Mouse (Mus musculus) cerebellum, adult 18-20 months (tissue): Measurements from ENCODE around the gene Ncoa4.
A peak's percentile ranks its signal among the peaks of the same experiment; 100 is the strongest.
"Not testable (repeated sequence)": the region's sequence is repeated elsewhere in the genome, so short reads cannot be mapped to it uniquely, and the experiment has no call there.

Experiments
- DNase-seq, 2 experiments: peaks; one replicate each; pipeline ENCODE4 v3.0.0; 2021

The Ncoa4 gene

DNA sequence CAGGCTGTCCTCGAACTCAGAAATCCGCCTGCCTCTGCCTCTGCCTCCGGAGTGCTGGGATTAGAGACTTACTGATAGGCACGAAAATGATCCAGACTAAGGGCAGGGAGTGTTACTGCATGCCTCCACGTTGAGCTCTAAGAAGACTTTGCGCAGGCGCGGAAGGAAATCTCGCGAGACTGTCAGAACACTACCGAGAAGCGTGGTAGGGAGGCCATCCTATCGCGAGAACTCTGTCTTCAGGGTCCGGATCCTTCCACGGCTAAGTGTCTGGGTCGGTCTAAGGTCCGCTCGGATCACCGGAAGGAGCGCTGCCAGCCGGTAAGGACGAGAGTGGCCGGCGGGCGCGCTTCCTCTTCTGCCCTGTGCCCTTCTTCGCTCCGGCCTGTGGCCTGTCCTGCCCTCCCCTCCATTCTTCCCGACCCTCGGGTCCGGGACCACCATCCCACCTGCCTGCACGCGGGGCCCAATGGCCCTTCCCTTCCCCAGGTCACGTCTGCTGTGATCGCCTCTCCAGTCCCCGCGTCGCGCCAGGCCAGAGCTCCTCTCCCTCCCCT is at the start of gene Ncoa4:
Ncoa4 (plus strand) TSS at position 176 of the 557 bp plus-strand sequence.
- DNase-seq: peak; percentile 98

DNA sequence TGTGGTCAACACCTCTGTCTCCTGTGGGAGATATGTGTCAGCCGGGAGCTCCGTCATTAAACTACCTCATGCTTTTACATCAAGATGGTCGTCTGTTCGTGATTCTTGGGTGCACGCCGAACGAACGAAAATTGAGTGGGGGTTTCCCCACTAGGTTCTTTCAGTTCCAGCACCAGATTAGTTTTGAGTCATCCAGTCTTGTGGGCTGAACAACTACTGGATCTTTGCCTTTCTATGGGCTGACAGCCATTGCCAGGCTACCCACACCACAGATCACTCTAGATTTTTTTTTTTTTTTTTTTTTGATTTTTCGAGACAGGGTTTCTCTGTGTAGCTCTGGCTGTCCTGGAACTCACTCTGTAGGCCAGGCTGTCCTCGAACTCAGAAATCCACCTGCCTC is 47.5 kb upstream of the Ncoa4 start:
- DNase-seq: not testable (repeated sequence)

GRCm38 (mm10) chr14:32120940-32121919 is 38.4 kb upstream of the Ncoa4 start:
- DNase-seq: no peak

DNA sequence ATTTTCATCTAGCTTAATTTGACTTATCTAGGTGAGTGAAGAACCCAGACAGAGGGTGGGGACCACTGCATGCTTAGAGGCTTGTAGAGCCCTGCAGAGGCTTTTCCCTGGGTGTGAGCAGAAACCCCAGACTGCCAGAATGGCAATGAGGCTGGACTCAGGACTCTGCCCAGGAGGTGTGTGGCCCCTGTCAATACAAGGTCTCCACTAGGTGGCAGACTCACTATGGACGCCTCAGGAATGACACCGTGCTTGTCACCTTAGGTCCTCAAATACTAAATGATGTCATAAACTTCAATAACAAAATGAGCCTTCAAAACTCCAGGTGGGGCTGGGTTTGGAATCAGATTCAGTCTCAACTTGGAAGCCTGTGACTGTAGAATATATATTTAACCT is 37.7 kb upstream of the Ncoa4 start:
- peak; percentile 7 to 20 for DNase-seq

DNA sequence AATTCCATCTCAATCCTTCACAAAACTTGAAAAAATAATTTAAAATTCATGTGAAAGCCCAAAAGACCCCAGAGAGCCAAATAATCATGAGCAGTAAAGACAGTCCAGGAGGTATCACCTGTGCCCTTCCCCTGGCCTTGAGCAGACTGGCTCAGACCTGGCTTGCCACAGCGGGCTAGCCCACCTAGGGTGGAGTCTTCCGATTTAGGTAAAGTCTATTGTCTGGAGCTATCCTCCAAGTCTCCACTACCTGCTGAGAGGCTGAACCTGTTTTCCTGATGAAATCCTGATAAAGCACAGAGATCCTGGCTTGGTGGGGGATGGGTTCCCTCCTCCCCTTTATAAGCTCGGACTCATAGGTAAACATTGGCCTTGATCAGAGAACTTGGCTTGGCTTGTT is 35.4 kb upstream of the Ncoa4 start:
- no peak for DNase-seq

DNA sequence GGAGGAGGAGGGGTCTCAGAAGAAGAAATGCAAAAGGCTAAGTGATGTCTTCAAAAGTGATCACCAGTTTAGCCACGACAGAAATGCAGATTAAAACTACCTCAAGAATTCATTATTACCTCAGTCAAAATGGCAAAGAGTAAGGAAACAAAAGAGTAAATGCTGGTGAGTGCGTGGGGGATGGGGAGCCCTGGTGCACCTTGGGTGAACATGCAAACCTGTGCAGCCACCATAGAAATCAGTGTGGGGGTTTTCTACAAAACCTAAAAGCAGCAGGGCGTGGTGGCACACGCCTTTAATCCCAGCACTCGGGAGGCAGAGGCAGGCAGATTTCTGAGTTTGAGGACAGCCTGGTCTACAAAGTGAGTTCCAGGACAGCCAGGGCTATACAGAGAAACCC is 34.4 kb upstream of the Ncoa4 start:
- not testable (repeated sequence) for DNase-seq

DNA sequence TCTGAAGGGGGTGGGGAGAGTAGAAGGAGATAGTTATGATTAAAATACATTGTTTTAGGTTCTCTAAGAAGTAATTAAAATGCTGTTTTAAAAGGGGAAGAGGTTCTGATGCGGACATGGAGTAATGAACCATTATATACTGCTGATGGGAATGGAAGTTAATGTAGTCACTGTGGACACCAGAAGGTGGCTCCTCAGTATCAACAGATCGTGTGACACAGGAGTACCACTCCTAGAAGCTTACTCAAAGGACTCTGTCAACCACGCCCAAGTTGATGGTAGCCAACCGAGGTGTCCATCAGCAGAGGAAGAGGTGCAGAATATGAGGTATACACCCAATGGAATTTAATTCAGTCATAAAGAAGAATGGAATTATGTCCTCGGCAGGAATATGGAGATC is 31.3 kb upstream of the Ncoa4 start:
- DNase-seq: no peak

GRCm38 (mm10) chr14:32131836-32132235 is 27.8 kb upstream of the Ncoa4 start:
- no peak for DNase-seq

GRCm38 (mm10) chr14:32134293-32134692 is 25.4 kb upstream of the Ncoa4 start:
- DNase-seq: no peak

- not testable (repeated sequence) for DNase-seq
These were observed 23.2 kb upstream of the Ncoa4 start for GRCm38 (mm10) chr14:32136467-32136866.

- no peak for DNase-seq
These were observed 19.2 kb upstream of the Ncoa4 start for GRCm38 (mm10) chr14:32140359-32140965.

DNA sequence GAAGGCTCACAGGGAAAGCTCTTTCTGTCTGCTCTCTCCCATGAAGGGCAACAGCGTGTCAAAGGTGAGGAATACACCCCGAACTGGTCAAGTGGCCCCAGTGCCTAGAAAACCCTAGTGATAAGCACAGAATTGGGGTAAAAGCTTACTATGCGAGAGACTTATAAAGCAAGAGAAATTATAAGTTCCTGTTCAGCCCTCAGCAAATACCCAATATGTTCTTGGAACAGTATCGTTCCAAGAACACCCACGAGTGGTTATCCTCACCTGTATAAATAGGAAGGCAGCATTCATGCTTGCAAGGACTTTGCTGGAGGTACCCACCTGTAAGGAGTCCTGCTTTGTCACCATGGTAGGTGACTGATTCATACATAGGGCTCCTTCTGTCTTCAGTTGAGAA is 17.9 kb upstream of the Ncoa4 start, which contains the start of gene Msmb:
Msmb (plus strand) TSS at position 301 of the 400 bp plus-strand sequence.
- DNase-seq: no peak

GRCm38 (mm10) chr14:32144734-32145133 is 14.9 kb upstream of the Ncoa4 start:
- no peak for DNase-seq

GRCm38 (mm10) chr14:32145401-32145800 is 14.3 kb upstream of the Ncoa4 start:
- DNase-seq: no peak

DNA sequence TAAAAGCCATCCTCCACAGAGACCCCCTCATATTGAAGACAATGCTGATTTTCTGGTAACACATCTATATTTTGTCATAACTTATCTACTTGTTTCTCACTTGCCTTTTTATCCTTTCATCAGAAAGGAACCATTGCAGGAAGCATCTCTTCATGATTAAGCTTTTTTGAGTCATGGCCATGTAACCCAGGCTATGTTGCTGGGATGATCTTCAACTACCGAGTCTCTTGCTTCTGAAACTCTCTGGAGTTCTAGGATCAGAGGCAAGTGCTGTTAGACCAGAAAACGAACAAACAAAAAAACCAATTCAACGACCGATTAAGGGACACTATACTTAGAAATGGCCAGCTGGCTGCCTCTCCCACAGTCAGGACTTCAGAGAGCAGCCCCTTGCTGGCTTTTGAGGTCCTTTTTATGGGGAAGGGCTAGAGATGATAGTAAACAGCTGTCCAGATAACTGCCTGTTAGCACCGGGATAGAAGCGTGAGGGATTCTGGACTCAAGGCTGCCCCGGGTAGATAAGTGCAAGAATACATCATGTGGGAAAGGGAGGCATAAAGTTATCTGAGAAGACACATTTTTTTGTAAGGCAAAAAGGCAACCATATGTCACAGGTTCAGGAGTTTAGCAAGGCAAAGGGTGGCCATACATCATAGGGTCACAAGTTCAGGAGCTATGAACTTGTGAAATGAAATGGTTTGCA is 13.7 kb upstream of the Ncoa4 start:
- no peak for DNase-seq

DNA sequence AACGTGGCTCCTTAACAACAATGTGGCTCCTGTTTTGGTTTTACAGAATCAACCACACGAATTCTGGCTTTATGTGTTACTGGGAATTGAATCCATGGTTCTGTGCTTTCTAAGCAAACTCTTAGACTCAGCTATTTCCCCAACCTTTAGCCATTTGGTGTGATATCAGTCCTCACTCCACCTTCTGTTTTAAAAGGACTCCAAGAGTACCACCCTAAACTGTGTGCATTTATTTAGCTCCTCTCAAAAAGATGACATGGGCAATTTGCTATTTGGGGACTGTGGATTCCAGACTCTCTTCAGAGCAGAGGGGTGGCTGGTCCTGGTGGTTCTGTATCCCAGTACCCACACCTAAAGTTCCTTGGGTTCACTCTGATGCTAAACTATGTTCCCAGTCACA is 13.1 kb upstream of the Ncoa4 start:
- DNase-seq: no peak

DNA sequence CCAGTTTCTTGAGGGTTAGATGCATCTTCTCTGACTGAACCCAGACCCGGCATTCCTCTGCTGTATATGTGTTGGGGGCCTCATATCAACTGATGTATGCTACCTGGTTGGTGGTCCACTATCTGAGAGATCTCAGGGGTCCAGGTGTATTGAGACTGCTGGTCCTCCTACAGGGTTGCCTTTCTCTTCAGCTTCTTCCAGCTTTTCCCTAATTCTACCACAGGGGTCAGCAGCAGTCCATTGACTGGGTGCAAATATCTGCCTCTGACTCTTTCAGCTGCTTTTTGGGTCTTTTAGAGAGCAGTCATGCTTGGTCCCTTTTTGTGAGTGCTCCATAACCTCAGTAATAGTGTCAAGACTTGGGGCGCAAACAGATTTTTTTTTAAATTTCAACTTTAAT is 8.8 kb upstream of the Ncoa4 start:
- no peak for DNase-seq

DNA sequence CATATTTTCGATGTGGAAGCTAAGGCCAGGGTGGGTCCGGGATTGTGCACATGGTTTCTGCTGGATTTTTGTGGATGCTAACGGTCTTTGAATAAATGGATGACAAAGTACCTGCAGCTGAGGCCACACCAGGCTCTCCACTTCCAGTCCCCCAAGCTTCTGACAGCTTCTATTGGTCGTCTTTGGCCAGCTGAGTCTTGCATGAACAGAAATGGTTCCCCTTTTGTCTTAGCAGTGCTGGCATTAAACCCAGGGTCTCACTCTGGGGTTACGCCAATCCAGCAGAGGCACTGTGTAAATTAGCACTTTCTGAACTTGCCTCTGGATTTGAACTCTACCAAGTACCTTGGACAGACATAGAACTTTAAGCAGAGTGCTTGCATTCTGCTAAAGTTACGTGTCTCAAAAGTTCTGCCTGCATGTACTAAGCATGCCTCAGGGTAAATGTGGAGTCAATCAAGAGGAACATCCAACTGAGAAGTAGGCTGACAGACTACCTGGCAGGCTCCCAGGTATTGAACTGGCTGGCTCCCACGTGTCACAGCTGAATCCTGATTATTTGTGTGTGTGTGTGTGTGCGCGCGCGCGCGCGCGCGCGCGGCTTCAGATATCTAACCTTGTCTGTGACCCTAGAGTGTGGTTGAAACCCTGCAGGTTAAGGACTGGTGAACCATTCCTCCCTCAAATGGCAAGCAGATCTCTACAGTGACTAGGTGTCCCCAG is 7.3 kb upstream of the Ncoa4 start:
- no peak for DNase-seq

- no peak for DNase-seq
These were observed 6.5 kb upstream of the Ncoa4 start for GRCm38 (mm10) chr14:32153156-32153555.

DNA sequence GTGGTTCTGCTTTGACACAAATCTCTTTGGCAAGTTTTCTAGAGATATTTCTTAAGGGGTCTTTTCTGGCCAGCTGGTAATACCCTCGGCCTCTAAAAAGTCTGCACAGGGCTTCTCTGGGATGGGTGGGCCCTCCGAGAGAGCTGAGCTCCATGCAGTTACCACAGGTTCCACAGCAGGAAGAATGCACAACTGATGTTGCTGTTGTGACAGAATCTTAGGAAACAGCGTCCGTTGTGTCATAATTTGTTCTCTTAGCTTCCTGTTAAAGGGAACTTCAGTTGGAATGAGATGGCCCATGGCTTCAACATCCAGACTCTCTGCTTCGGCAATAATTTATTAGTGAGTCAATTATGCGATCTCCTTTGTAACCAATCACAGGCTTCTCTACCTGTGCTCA is 4.9 kb upstream of the Ncoa4 start:
- DNase-seq: no peak

- DNase-seq: peak in 1 of 2 experiments; percentile 16
These were observed 455 bp upstream of the Ncoa4 start for GRCm38 (mm10) chr14:32159150-32159670.

DNA sequence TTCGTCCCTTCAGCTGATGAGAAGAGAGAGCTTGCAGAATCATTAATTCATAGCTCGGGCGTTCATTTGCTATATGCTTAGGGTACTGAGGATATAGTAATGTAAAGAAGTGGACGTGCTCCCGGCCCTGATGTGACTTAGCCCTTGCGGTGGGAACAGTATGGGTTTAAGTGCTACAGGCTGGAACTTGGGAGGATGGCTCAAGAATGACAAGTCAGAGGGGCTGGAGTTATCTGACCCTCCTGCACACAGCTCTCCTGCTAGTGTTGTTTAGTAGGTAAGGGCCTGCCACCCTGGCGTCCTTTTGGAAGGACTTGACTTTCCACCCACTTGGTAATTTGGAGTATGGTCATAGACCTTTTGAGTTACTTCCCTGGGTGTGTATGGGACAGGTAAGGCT is 898 bp downstream of the Ncoa4 start:
- DNase-seq: no peak
